Mouse (Mus musculus) heart, postnatal 25 days (tissue): ENCODE measurements around the gene Stx19. TPM values are rescaled to one million over a fixed set of nuclear protein-coding genes. Genes with fewer than 3 reads are reported as not detected.

Experiments
- DNase-seq: peaks from one replicate; pipeline ENCODE4 v3.0.0; 2022; ENCODE audit warnings: low spot score
- intact Hi-C: fragments of 180-260 bp; cut with DNase I; formaldehyde crosslinking; loops from one replicate; pipeline ENCODE4 v1.15.1; 2025
- microRNA-seq: library from miRNA; unstranded; fragments of <30 nt; microRNA quantifications from one replicate; pipeline ENCODE4 v1.2.0, GENCODE M21; 2022
- total RNA-seq, 2 experiments: library from RNA; stranded (reverse); gene quantifications; 2 replicates each; pipeline ENCODE4 v1.2.3; 2021

Gene Stx19
- total RNA-seq, 2 experiments from 2014 or later = not detected

DNA sequence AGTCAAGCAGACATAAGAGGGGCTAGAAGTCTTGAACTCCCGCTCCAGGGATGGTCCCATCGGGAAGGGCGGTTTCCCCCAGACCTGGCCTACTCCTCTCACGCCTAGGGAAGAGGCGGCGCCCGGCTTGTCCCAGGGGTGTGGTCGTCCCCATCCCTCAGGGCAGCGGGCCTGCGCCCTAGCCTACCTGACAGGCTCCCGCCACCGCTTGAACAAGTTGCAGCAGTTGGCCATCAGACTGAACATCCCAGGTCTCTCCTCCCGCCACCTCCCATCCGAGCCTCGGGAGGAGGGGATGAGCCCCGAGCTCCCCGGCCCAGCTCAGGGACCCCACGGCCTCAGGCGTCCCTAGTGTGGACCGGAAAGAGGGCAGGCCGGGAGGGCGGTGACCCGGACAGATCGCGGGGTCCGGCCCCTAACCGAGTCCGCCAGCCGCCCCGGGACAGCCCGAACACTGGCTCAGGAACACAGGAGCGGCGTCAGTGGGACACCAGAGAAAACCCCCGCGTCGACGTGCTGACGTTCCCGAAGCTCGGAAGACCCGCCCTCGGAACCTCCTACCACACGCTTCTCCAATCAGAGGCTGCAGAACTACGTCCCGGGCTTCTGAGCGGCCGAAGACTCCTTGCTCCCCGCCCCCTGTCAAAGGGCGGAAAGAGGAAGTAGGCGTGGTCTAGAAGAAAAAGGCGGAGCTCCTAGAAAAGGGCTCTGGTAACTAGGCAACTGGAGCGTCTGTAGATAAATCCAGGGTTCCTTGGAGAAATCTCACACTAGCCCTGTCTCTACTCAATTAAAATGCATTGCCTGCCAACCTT lies 32.2 kb downstream of the Stx19 start, which contains the start of gene Arl13b:
Gene Arl13b (minus strand): TSS at position 543 of the 815 bp plus-strand sequence.
- intact Hi-C loops = loop anchor here (5.0 kb wide), 1 partner anchor 59 kb away; the partner anchor contains the start of gene Nsun3
- peak; percentile 95 for DNase-seq

- intact Hi-C loops = loop anchor here (10.0 kb wide), 1 partner anchor 1922 kb away; the partner anchor contains the start of gene 4930453N24Rik
- DNase-seq = no peak
These were observed 38.2 kb downstream of the Stx19 start for GRCm38 (mm10) chr16:62852464-62853252.

DNA sequence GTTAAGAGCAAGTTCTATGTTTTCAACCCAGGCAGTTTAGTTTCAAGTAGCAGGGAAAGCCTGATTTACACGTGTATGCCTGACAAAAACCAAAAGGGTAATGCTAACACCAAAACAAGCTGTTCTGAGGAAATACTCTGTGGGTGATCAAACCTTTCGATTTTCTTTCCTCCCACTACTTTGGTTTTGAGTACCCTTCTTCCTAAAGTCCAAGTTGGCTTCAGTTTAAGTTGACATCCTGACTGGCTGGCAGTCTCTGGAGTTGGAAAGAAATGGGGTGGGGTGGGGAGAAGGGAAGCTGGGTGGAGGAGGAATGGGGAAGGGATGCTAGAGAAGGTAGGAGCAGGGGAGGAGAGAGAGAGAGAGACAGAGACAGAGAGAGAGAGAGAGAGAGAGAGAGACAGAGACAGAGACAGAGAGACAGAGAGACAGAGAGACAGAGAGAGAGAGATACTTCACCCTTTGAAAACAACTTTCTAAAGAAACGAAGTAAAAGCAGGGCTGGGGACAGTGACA lies 39.2 kb downstream of the Stx19 start:
- no peak for DNase-seq
- intact Hi-C loops = loop anchor here (10.0 kb wide), 1 partner anchor 1921 kb away; the partner anchor contains the start of gene 4930453N24Rik

- DNase-seq = peak; percentile 66
- intact Hi-C loops = loop anchor here (10.0 kb wide), 1 partner anchor 1920 kb away; the partner anchor contains the start of gene 4930453N24Rik
These were observed 40.0 kb downstream of the Stx19 start, which contains the start of gene Pros1 for GRCm38 (mm10) chr16:62854191-62855068. Gene Pros1 (plus strand): TSS chr16:62854307.

DNA sequence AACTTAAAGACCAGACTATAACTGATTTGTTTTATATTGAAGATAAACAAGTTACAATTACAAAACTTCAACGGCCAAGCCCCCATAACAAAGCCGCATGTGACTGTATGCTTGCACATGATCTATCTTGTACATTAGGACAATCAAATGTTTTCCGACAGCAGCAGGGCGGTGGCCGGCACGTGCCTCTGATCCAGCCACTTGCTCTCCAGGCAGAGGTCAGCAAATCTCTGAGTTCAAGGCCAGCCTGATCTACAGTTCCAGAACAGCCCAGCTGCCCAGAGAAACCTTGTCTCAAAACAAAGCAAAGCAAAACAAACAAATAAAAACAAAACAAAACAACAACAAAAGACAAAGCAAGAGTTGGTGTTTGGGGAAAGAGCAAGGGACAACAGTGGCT lies 40.9 kb downstream of the Stx19 start:
- no peak for DNase-seq
- intact Hi-C loops = loop anchor here (10.0 kb wide), 1 partner anchor 1919 kb away; the partner anchor contains the start of gene 4930453N24Rik

- intact Hi-C loops = loop anchor here (10.0 kb wide), 1 partner anchor 1919 kb away; the partner anchor contains the start of gene 4930453N24Rik
- DNase-seq = no peak
These were observed 41.8 kb downstream of the Stx19 start for GRCm38 (mm10) chr16:62856273-62856672.

DNA sequence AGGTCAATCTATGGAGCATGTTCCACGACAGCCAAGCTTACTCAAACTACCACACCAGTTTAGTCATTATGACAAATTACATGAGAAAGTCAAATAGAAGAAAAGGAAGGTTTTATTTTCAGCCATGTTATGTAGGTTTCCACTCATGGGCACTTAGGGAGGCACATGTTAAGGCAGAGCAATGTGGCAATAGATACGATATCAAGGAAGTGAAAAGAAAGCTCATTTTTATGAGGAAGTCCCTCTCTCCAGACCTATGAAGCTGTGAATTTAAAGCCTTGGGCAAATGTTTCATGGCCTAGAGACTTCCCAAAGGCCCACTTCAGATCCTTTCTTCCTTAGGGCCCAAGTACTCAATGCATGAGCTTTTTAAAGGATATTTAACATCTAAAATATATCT lies 43.0 kb downstream of the Stx19 start:
- no peak for DNase-seq
- intact Hi-C loops = loop anchor here (10.0 kb wide), 1 partner anchor 1917 kb away; the partner anchor contains the start of gene 4930453N24Rik

DNA sequence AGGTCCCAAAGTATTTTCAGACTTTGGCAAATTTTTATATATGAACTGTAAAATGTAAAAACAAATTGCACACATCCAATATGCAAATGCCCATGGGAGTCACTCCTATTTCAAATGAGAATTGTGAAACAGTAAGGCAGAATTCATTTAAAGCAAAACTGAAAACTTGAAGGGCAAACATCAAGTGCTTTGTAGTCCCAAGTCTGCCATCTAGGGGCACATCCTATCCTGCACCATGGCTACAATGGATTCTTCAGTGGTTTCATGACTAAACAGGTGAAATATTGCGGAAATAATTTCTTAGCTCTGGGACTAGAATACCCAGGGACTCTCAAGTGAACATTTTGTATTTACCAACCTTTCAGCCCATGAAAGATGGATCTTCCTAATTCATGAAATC lies 43.5 kb downstream of the Stx19 start:
- DNase-seq = no peak
- intact Hi-C loops = loop anchor here (10.0 kb wide), 1 partner anchor 1917 kb away; the partner anchor contains the start of gene 4930453N24Rik

- intact Hi-C loops = no loop called here
- no peak for DNase-seq
These were observed 45.7 kb downstream of the Stx19 start for GRCm38 (mm10) chr16:62860140-62860539.

GRCm38 (mm10) chr16:62861455-62861854 lies 47.0 kb downstream of the Stx19 start:
- intact Hi-C loops = no loop called here
- no peak for DNase-seq

DNA sequence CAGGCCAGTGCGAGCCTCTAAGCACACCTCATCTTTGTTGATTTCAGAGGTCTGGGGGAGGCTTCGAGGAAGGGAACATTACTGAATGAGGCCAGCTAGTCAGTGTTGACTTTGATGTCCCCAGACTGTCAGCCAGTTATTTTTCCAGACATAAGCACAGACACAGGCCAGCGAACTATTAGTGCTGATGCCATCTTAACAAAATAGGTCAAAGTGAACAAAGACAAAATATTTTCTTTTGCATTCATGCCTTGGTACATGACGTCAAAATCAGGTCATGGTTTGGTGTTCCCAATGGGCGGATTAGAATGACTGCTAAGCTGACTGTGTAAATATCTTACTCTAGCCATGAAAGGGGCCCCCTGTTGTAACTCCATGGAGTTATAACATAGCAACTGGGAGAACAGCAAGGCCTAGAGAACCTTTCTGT lies 58.2 kb downstream of the Stx19 start:
- DNase-seq = no peak
- intact Hi-C loops = no loop called here

- intact Hi-C loops = no loop called here
These were observed 58.7 kb downstream of the Stx19 start for GRCm38 (mm10) chr16:62873180-62873579.

More at GRCm38 (mm10) chr16:62873180-62873579, 58.7 kb downstream of the Stx19 start:
- DNase-seq = no peak

Small RNA genes within 50 kb of the gene (microRNA-seq; reads per million reads assigned to microRNA genes)
- gene Gm25986 = not detected

Other genes with a start within 250 kb of the Stx19 start
- 1 to 10 TPM; 7.2 to 7.7 TPM for gene Nsun3, start 27.9 kb upstream of the Stx19 start, total RNA-seq
- 10 to 100 TPM; 10.2 to 11.4 TPM for gene Arl13b, start 32.4 kb downstream of the Stx19 start, total RNA-seq
- gene Pros1, start 39.6 kb downstream of the Stx19 start, total RNA-seq = 10 to 100 TPM; 15.6 to 19.1 TPM